Mouse (Mus musculus) hindbrain, embryonic 16.5 days (tissue): ENCODE measurements at regions not wholly inside any gene's neighbourhood (a gene's known extent, or its start where the extent isn't known, plus 50 kb on each side); places are given as distances from the start of the nearest gene placed in this dataset.

Source experiments
- ATAC-seq: fragments of 200-750 bp; cut with Nextera tagmentation; 2 replicates; pipeline ENCODE4 v1.8.0; 2017; ENCODE audit warnings: moderate TSS enrichment, moderate library complexity
- H3K27ac ChIP-seq: fragments of 300-500 bp; sonication (generic); 2 replicates; pipeline ENCODE4 v1.5.1; 2014; ENCODE audit warnings: low read depth, mild to moderate bottlenecking, control low read depth, low read length, moderate library complexity
- H3K27me3 ChIP-seq: fragments of 300-500 bp; sonication (generic); replicated peaks from 2 replicates; pipeline ENCODE4 v1.6.1; 2014; ENCODE audit warnings: low read length; ENCODE audit not compliant: control insufficient read depth, insufficient read depth
- H3K36me3 ChIP-seq: fragments of 300-500 bp; sonication (generic); 2 replicates; pipeline ENCODE4 v1.6.1; 2014; ENCODE audit warnings: mild to moderate bottlenecking, low read length, moderate library complexity, mixed read lengths; ENCODE audit not compliant: control insufficient read depth, insufficient read depth
- H3K4me1 ChIP-seq: fragments of 300-500 bp; sonication (generic); 2 replicates; pipeline ENCODE4 v1.6.1; 2014; ENCODE audit warnings: low read depth, low read length; ENCODE audit not compliant: control insufficient read depth, insufficient read depth
- H3K4me2 ChIP-seq: fragments of 300-500 bp; sonication (generic); 2 replicates; pipeline ENCODE4 v1.6.1; 2014; ENCODE audit warnings: mild to moderate bottlenecking, low read length, control low read depth, moderate library complexity
- H3K4me3 ChIP-seq: fragments of 300-500 bp; sonication (generic); 2 replicates; pipeline ENCODE4 v1.5.1; 2014; ENCODE audit warnings: mild to moderate bottlenecking, low read length, control low read depth, moderate library complexity
- H3K9ac ChIP-seq: fragments of 300-500 bp; sonication (generic); 2 replicates; pipeline ENCODE4 v1.6.1; 2014; ENCODE audit warnings: low read depth, mild to moderate bottlenecking, control low read depth, low read length, moderate library complexity
- H3K9me3 ChIP-seq: fragments of 300-500 bp; sonication (generic); 2 replicates; pipeline ENCODE4 v1.6.1; 2014; ENCODE audit warnings: mild to moderate bottlenecking, low read length, moderate library complexity; ENCODE audit not compliant: control insufficient read depth
- WGBS: fragments of 180-500 bp; shearing (Covaris S2); extraction: QIAGEN DNeasy Blood & Tissue Kit; methylation state at CpG from one replicate; pipeline ENCODE4 v1.1.7; 2014; 5-methylcytosine and 5-hydroxymethylcytosine counted together

DNA sequence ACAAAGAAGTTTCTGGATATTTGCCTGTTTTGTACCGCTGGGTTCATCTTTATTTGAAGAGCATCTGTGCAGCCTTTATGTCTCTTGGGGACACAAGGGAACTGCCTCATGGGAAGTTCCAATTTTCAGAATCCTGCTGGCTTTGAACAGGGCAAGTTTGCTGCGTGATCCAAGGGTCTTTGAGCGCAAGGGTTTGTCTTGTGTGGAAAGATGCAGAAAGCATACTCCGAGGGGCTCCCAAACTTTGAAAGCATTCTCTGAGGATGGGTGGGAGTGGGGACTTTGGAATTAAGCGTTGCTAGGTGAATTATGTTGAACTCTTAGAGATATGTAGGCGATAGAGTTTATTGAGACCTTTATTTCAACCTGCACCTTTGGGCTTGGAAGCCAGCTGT lies 279.9 kb upstream of the Robo1 start:
- 3% methylated on average over 6 of the region's 6 CpGs for WGBS
- Histone ChIP-seq H3K9ac (peak overlapping the region; percentile 77), H3K9me3 (no peaks in the 10 kb centered on the region), H3K27ac (peak overlapping the region; percentile 83), H3K27me3 (no peaks in the 10 kb centered on the region), H3K4me3 (peak overlapping the region; percentile 55), H3K36me3 (no peaks in the 10 kb centered on the region), H3K4me2 (peak overlapping the region; percentile 70), H3K4me1 (no peaks in the 10 kb centered on the region)
- ATAC-seq = no peak

DNA sequence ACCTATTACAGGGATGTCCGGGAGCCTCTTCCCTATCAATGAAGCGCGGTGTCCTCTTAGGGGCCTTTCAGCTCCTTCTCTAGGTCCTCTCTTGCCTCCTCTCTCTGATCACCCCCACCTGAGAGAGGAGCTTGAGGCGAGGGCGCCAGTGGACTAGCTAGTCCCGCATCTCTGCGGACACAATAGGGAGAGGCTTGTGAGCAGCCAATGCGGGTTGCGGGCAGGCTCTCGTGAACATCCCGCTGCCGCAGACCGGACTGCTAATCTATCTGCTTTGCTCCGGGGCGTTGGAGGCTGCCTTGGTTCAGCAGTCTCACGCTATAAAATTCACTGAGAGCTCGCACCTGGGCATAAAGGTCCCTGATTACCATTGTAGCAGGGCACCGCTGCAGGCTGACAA lies 279.3 kb upstream of the Robo1 start:
- H3K4me1 ChIP-seq = no peaks in the 10 kb centered on the region
- peak overlapping the region; percentile 70 for H3K4me2 ChIP-seq
- no peaks in the 10 kb centered on the region for H3K9me3 ChIP-seq
- H3K9ac ChIP-seq = peak overlapping the region; percentile 77
- H3K27me3 ChIP-seq = no peaks in the 10 kb centered on the region
- H3K36me3 ChIP-seq = no peaks in the 10 kb centered on the region
- ATAC-seq = peak; percentile 76
- peak overlapping the region; percentile 55 for H3K4me3 ChIP-seq
- peak overlapping the region; percentile 83 for H3K27ac ChIP-seq
- under 1% methylated on average over 18 of the region's 18 CpGs for WGBS

DNA sequence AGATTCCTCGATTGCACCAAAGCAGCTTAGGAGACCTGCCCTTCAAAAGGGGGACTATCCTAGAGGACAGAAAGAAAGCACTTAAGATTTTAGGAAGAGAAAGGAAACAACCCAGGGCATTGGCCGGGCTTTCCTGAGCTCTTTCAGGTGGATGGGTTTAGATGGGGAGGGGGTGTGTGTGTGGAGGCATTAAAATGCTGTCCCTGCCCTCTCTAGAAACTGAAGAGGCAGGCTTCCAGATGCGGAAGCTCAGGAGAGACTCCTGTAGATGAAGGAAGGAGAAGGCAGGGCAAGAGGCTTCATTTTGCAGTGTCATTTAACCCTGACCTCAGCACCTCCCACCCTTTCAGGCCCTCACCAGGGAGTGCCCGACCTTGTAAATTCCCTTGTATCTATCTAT lies 278.8 kb upstream of the Robo1 start:
- 0% methylated on average over 4 of the region's 4 CpGs for WGBS
- Histone ChIP-seq H3K9ac (peak overlapping the region; percentile 77), H3K27ac (peak overlapping the region; percentile 83), H3K9me3 (no peaks in the 10 kb centered on the region), H3K4me2 (peak overlapping the region; percentile 70), H3K27me3 (no peaks in the 10 kb centered on the region), H3K36me3 (no peaks in the 10 kb centered on the region), H3K4me3 (peak overlapping the region; percentile 55), H3K4me1 (no peaks in the 10 kb centered on the region)
- ATAC-seq = peak; percentile 52

GRCm38 (mm10) chr16:72068254-72068653 lies 239.9 kb upstream of the Robo1 start:
- Histone ChIP-seq H3K9ac (no peak overlapping the region), H3K4me3 (no peak overlapping the region), H3K4me1 (no peaks in the 10 kb centered on the region), H3K27ac (no peak overlapping the region), H3K36me3 (no peaks in the 10 kb centered on the region), H3K9me3 (no peaks in the 10 kb centered on the region), H3K4me2 (no peak overlapping the region), H3K27me3 (no peaks in the 10 kb centered on the region)
- 19% methylated on average over 1 of the region's 1 CpGs for WGBS
- 0 out of 2 replicates have a peak, but pooled peaks have one; percentile 27 for ATAC-seq

- no peaks in the 10 kb centered on the region for H3K4me1 ChIP-seq
- no peak overlapping the region for H3K27ac ChIP-seq
- H3K4me3 ChIP-seq = no peak overlapping the region
- H3K36me3 ChIP-seq = no peaks in the 10 kb centered on the region
- ATAC-seq = no peak
- no peaks in the 10 kb centered on the region for H3K9me3 ChIP-seq
- H3K4me2 ChIP-seq = no peak overlapping the region
- no peaks in the 10 kb centered on the region for H3K27me3 ChIP-seq
- no peak overlapping the region for H3K9ac ChIP-seq
- 62% methylated on average over 2 of the region's 2 CpGs for WGBS
Observed at GRCm38 (mm10) chr16:72069581-72069980, 238.5 kb upstream of the Robo1 start.

- H3K4me2 ChIP-seq = no peak overlapping the region
- H3K27ac ChIP-seq = no peak overlapping the region
- WGBS = 50% methylated on average over 2 of the region's 2 CpGs
Observed at GRCm38 (mm10) chr16:72071756-72072471, 236.2 kb upstream of the Robo1 start.

GRCm38 (mm10) chr16:72085181-72085580 lies 222.9 kb upstream of the Robo1 start:
- WGBS = 43% methylated on average over 5 of the region's 5 CpGs
- Histone ChIP-seq H3K9me3 (no peaks in the 10 kb centered on the region), H3K4me3 (no peak overlapping the region), H3K4me2 (no peak overlapping the region), H3K27me3 (no peaks in the 10 kb centered on the region), H3K9ac (no peak overlapping the region), H3K36me3 (no peaks in the 10 kb centered on the region), H3K27ac (no peak overlapping the region), H3K4me1 (peaks cover 7% of the 10 kb centered on the region; the same call in 1 of the 2 replicates)
- ATAC-seq = no peak

More at GRCm38 (mm10) chr16:72071756-72072471, 236.2 kb upstream of the Robo1 start:
- no peak overlapping the region for H3K9ac ChIP-seq
- no peaks in the 10 kb centered on the region for H3K4me1 ChIP-seq
- H3K4me3 ChIP-seq = no peak overlapping the region
- no peak for ATAC-seq
- no peaks in the 10 kb centered on the region for H3K9me3 ChIP-seq
- H3K27me3 ChIP-seq = no peaks in the 10 kb centered on the region
- H3K36me3 ChIP-seq = no peaks in the 10 kb centered on the region

DNA sequence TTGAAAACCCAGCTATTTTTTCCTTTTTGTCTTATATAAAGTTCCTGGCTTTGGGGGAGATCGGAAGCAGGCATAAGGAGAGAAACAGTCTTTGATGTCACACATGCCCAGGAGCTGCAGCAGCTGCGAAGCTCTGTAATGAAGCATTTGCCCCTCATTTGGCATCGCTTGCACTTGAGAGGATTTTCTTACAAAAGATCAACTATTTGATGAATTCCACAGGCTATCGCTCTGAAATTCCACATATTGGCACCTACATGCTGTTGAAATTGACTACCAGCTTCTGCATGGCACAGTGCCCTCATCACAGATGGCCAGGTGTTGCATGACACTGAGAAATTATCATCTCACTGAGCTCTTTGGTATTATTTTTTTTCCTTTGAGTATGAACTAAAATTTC lies 220.1 kb upstream of the Robo1 start:
- H3K4me1 ChIP-seq = peaks cover 7% of the 10 kb centered on the region; the same call in 1 of the 2 replicates
- H3K36me3 ChIP-seq = no peaks in the 10 kb centered on the region
- H3K27ac ChIP-seq = no peak overlapping the region
- no peak overlapping the region for H3K4me2 ChIP-seq
- no peak overlapping the region for H3K4me3 ChIP-seq
- peaks cover 2% of the 10 kb centered on the region; the same call in 1 of the 2 replicates for H3K9me3 ChIP-seq
- WGBS = 48% methylated on average over 4 of the region's 4 CpGs
- H3K9ac ChIP-seq = no peak overlapping the region
- H3K27me3 ChIP-seq = no peaks in the 10 kb centered on the region
- peak; percentile 68; the same call in 1 of the 2 replicates for ATAC-seq

DNA sequence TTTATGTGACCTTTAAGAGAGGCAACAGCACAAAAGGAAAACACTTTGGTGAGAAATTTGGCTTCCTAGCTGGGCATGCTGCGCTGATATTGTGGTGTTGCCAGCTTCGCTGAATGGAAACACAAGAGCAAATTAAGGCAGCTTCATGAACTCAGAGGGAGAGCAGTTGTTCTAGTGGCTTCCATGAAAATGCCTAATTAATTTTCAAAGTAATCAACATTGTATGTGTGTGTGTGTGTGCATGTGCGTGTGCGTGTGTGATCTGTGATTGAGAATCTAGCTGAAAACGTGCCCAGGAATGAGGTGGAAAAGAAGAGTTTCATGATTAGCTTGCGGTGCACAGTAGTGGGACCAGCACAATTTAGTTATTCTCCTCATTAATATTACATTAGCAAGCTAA lies 219.2 kb upstream of the Robo1 start:
- Histone ChIP-seq H3K27me3 (no peaks in the 10 kb centered on the region), H3K9ac (no peak overlapping the region), H3K4me3 (no peak overlapping the region), H3K27ac (no peak overlapping the region), H3K4me2 (no peak overlapping the region), H3K36me3 (no peaks in the 10 kb centered on the region), H3K9me3 (peaks cover 2% of the 10 kb centered on the region; the same call in 1 of the 2 replicates), H3K4me1 (peaks cover 7% of the 10 kb centered on the region; the same call in 1 of the 2 replicates)
- WGBS = 36% methylated on average over 6 of the region's 6 CpGs
- peak; percentile 78 for ATAC-seq
